Mouse (Mus musculus) heart, postnatal 4 days (tissue): Measurements from ENCODE around the gene Aldh6a1. TPM values are rescaled to one million over a fixed set of nuclear protein-coding genes. Genes with fewer than 3 reads are reported as not detected.

Experiments
- DNase-seq: peaks from one replicate; pipeline ENCODE4 v3.0.0; 2021
- total RNA-seq, 2 experiments: library from RNA; stranded (reverse); gene quantifications; 2 replicates each; pipeline ENCODE4 v1.2.3; 2021

The Aldh6a1 gene
- 10 to 100 TPM; 44.4 to 46.2 TPM for total RNA-seq

- peak; percentile 97 for DNase-seq
Measured at GRCm38 (mm10) chr12:84450718-84451646, at the start of gene Aldh6a1, which contains the start of gene Lin52. Gene Aldh6a1 (minus strand): TSS chr12:84451004. Gene Lin52 (plus strand): TSS chr12:84451422.

DNA sequence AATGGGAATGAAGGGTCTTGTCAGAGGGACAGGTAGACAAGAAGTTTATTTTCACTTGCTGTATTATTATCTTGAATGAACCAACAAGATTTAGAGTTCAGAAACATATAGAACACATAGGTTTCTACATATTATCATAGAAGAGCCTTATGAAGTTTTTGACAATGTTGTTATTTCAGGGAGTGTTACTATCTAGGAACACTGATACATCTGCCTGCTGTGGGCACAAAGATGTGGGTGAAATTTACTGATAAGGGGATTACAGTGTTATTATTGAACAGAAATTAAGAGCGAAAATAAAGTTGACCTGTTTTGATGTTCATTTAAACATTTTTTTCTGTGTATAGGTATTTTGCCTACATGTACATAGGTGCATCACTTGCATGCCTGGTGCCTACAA, 46.0 kb upstream of the Aldh6a1 start:
- no peak for DNase-seq

GRCm38 (mm10) chr12:84487324-84488056, 36.7 kb upstream of the Aldh6a1 start:
- DNase-seq: peak; percentile 38

DNA sequence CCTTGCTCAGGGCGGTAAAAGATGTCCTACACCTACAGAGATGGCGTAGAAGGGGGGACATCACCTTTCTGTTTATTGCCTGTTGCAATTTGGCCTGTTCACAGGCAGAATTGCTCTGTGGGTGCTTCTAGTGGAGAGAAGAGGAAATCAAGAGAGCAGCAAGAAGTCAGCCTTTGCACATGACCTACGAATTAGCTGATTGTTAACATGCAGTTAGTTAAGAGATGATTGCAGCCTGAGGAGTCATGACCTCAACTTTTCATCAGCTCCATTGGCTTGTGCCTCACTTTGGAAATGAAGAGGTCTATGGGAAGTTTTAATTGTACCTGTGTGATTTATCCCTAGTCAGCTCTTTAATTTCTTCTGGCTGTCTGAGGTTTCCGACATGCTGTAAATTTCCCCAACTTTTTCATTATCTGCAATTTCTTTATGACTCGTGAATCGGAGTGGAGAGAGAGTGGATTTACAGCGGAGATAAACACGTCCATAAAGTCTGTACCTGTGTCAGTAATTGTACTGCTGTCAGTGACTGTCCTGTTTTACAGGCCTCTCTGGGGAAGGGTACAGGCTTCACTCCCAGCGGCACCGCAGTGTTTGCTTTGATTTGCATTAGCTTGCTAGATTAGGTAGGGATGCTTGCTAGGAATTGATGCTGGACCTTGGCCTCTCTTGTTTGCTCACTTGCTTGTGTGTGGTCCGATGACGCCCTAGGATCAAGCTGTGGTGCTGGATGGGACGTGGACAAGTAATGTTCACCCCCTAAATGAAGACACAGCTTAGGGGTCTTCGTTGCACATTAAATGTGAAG, 32.2 kb upstream of the Aldh6a1 start:
- no peak for DNase-seq

- DNase-seq: no peak
Measured at GRCm38 (mm10) chr12:84481251-84481650, 30.4 kb upstream of the Aldh6a1 start.

- no peak for DNase-seq
Measured at GRCm38 (mm10) chr12:84478937-84479336, 28.1 kb upstream of the Aldh6a1 start.

DNA sequence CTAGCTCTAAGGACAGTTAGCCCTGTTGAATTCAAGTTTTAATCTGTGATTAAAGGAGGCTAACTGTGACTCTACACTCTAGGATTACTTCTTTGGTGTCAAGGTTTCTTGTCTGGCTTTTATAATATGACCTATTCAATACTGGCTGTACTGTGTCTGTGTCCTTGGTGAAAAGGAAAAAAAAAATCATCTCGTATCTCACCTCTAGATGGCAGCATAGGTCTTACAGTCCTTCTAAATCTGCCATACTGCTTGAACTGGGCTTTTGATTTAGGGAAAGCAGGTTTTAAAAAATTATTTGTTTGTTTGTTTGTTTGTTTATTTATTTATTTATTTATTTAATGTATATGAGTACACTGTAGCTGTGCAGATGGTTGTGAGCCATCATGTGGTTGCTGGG, 17.9 kb upstream of the Aldh6a1 start:
- no peak for DNase-seq

- DNase-seq: no peak
Measured at GRCm38 (mm10) chr12:84462856-84463255, 12.1 kb upstream of the Aldh6a1 start.

DNA sequence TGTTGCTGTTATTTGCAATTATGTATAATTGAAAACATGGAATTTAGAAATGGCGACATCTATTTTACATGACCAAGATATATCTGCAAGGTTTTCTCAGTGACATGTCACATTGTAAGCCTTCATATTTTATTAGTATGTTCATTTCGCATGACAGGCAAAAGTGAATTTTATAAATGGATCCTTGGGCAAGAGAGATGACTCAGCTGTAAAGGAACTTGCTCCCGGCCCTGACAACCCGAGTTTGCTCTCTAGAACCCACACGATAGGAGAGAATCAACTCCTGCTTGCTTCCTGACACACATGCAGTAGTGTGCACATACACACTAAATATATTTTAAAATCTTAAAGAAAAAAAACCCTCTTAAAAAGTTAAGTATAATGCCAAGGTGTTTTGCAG, 10.6 kb upstream of the Aldh6a1 start:
- no peak for DNase-seq

GRCm38 (mm10) chr12:84459845-84460244, 9.0 kb upstream of the Aldh6a1 start:
- peak; percentile 11 for DNase-seq

GRCm38 (mm10) chr12:84456911-84457310, 6.1 kb upstream of the Aldh6a1 start:
- DNase-seq: no peak

- no peak for DNase-seq
Measured at GRCm38 (mm10) chr12:84451801-84452200, 997 bp upstream of the Aldh6a1 start.

DNA sequence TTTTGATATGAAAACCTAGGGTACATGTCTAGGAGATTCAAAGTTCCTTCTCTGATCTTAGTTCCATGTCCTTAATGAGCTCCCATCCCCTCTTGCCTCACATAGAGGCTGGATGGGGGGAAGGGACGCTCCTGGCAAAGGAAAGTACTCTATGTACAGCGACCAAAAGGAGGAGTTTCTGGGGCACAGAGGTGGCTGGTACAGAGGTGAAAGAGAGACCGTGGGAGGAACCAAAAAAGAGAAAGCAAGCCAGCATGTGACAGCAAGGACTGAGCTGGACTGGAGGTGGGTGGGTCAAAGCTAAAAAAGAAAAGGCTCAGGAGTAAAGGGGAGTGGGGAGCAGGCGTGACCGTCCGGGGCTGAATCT, 470 bp downstream of the Aldh6a1 start:
- DNase-seq: no peak

- no peak for DNase-seq
Measured at GRCm38 (mm10) chr12:84449887-84450286, 917 bp downstream of the Aldh6a1 start.

- no peak for DNase-seq
Measured at GRCm38 (mm10) chr12:84448181-84448580, 2.6 kb downstream of the Aldh6a1 start.

DNA sequence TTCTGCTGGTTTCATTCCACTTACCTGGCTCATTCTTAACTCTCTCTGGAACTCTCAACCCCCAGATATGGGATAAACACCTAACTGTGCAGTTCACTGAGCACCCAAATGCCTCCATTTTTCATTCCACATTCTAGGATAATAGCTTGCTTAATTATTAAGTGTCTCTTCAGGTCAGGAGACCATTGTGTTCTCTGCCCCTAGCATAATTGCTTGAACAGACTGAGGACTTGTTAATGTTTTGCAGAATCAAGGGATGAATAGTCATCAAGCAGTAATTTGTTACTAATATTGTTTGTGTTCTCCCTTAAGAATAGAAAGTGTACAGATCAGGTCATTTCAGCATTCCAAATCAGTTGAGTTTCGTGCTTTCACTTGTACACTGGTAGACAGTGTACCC, 3.4 kb downstream of the Aldh6a1 start:
- DNase-seq: no peak

GRCm38 (mm10) chr12:84442526-84442925, 8.3 kb downstream of the Aldh6a1 start:
- DNase-seq: no peak

DNA sequence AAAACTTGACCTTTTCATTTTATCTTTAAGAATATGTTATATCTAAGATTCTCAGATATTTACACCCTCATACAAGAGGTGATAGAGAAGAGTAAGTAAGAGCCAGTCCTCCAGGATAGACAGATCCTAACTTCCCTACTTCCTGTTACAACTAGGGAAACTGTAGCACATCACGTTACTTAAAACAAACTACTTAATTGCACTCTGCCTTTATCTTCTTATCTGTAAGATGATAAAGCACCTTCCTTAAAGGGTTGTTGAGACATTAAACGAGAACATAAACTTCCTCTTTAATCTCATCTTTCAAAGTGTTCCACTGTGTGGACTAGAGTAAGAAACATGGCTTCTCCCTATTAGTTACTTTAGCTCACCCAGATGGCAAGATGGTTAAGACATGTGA, 12.1 kb downstream of the Aldh6a1 start:
- no peak for DNase-seq

DNA sequence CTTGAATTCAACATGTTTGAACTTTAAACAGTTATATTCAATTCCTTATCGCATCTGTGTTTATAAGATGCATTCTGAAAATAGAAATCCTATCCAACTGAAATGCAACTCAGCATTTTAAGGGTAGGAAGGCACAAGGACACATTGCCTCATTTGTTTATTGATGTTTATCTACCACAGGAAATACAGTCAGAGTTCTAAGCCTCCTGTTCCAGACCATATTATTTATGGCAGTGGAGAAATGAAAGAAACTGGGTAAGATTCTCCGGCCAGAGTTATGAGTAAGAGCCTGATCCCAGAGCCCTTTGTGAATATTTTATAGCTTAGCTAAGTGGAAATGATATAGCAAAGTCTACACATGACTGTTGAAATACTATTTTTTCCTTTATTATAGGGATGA, 21.0 kb downstream of the Aldh6a1 start:
- no peak for DNase-seq

DNA sequence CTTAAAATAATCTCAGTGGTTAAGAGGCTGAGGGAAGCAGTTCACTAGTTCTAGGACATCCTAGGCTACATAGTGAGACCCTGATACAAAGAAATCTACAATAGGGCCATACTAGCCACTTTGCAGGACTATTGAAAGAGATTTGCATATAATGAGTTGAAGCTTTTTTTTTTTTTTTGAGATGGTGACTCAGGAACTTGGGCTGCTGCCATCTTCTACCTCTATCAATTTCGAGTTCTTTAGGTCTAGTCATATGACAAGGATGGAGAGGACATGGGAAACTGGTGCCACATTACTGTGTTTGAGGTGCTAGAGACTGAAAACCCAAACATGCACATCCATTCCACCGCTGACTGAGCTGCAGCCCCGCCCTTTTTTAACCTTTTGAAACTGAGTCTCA, 26.8 kb downstream of the Aldh6a1 start:
- no peak for DNase-seq

DNA sequence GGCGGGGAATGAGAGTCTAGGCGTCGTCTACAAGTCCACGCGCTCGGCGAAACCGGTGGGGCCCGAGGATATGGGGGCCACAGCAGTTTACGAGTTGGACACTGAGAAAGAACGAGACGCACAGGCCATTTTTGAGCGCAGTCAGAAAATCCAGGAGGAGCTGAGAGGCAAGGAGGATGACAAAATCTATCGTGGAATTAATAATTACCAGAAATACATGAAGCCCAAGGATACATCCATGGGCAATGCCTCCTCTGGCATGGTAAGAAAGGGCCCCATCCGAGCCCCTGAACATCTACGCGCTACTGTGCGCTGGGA, 33.2 kb downstream of the Aldh6a1 start:
- no peak for DNase-seq

GRCm38 (mm10) chr12:84416834-84417604, 33.8 kb downstream of the Aldh6a1 start, which contains the start of gene Rnf113a2:
Gene Rnf113a2 (plus strand): TSS chr12:84417196.
- peak; percentile 84 for DNase-seq
